Mouse (Mus musculus) liver, embryonic 14.5 days (tissue): ENCODE measurements at regions not wholly inside any gene's neighbourhood (a gene's known extent, or its start where the extent isn't known, plus 50 kb on each side); places are given as distances from the start of the nearest gene placed in this dataset.

Source experiments
- ATAC-seq: fragments of 200-750 bp; cut with Nextera tagmentation; 2 replicates; pipeline ENCODE4 v1.8.0; 2017; ENCODE audit warnings: moderate number of reproducible peaks, mild to moderate bottlenecking, moderate library complexity; ENCODE audit not compliant: insufficient read depth
- DNase-seq, 3 experiments: peaks; one replicate each; pipeline ENCODE4 v3.0.0-alpha.2; 2012 to 2013; ENCODE audit warnings: low read depth in 3 of 3, low spot score in 3 of 3
- H3K27ac ChIP-seq: fragments of 300-500 bp; sonication (generic); 2 replicates; pipeline ENCODE4 v1.5.1; 2014; ENCODE audit warnings: moderate library complexity, mild to moderate bottlenecking, control low read depth, inconsistent platforms
- H3K27me3 ChIP-seq: fragments of 300-500 bp; sonication (generic); 2 replicates; pipeline ENCODE4 v1.6.1; 2014; ENCODE audit warnings: mild to moderate bottlenecking, low read length, moderate library complexity; ENCODE audit not compliant: control insufficient read depth, insufficient read depth
- H3K36me3 ChIP-seq: fragments of 300-500 bp; sonication (generic); replicated peaks from 2 replicates; pipeline ENCODE4 v1.6.1; 2014; ENCODE audit warnings: low read depth; ENCODE audit not compliant: control insufficient read depth, insufficient read depth
- H3K4me1 ChIP-seq, 2 experiments: fragments of 200-500 bp in 1 of 2; fragments of 300-500 bp in 1 of 2; sonication (generic) in 1 of 2; replicated peaks; 2 replicates each; pipeline ENCODE4 v1.6.1; 2012 to 2014; ENCODE audit warnings: antibody characterized with exemption in 1 of 2, inconsistent platforms in 1 of 2, low read length in 1 of 2; ENCODE audit not compliant: control insufficient read depth in 2 of 2, insufficient read depth in 2 of 2
- H3K4me2 ChIP-seq: fragments of 300-500 bp; sonication (generic); 2 replicates; pipeline ENCODE4 v1.6.1; 2014; ENCODE audit warnings: low read depth, mild to moderate bottlenecking, control low read depth, moderate library complexity
- H3K4me3 ChIP-seq, 2 experiments: fragments of 200-500 bp in 1 of 2; fragments of 300-500 bp in 1 of 2; sonication (generic) in 1 of 2; 2 replicates each; pipeline ENCODE4 v1.5.1; 2012 to 2014; ENCODE audit warnings: low read depth in 2 of 2, low read length in 2 of 2, mild to moderate bottlenecking in 2 of 2, control low read depth in 1 of 2, inconsistent platforms in 1 of 2, moderate library complexity in 1 of 2; ENCODE audit not compliant: insufficient read depth in 1 of 2
- H3K9ac ChIP-seq: fragments of 300-500 bp; sonication (generic); replicated peaks from 2 replicates; pipeline ENCODE4 v1.6.1; 2014; ENCODE audit warnings: mild to moderate bottlenecking, control low read depth, moderate library complexity
- H3K9me3 ChIP-seq: fragments of 300-500 bp; sonication (generic); 2 replicates; pipeline ENCODE4 v1.6.1; 2016; ENCODE audit warnings: low read length, mixed read lengths; ENCODE audit not compliant: control insufficient read depth
- CTCF ChIP-seq: IDR thresholded peaks from 2 replicates; pipeline ENCODE4 v1.5.1; 2016; ENCODE audit warnings: antibody characterized with exemption, low read depth, control low read depth
- EP300 ChIP-seq: IDR thresholded peaks from 2 replicates; pipeline ENCODE4 v1.6.1; 2016; ENCODE audit warnings: antibody characterized with exemption, low read depth
- WGBS: fragments of 180-500 bp; shearing (Covaris S2); extraction: QIAGEN DNeasy Blood & Tissue Kit; methylation state at CpG from one replicate; pipeline ENCODE4 v1.1.7; 2014; ENCODE audit not compliant: insufficient replicate concordance; 5-methylcytosine and 5-hydroxymethylcytosine counted together

GRCm38 (mm10) chr6:12248599-12248998 lies 341.0 kb downstream of the Phf14 start:
- H3K9me3 ChIP-seq, result no peaks in the 10 kb centered on the region
- H3K27ac ChIP-seq, result no peak overlapping the region
- H3K27me3 ChIP-seq, result no peaks in the 10 kb centered on the region
- no peak overlapping the region for H3K4me3 ChIP-seq
- DNase-seq, result no peak
- H3K36me3 ChIP-seq, result no peaks in the 10 kb centered on the region
- H3K9ac ChIP-seq, result no peak overlapping the region
- TF ChIP-seq EP300 (no peak), CTCF (no peak)
- WGBS, result 66% methylated on average over 4 of the region's 4 CpGs
- no peaks in the 10 kb centered on the region for H3K4me1 ChIP-seq
- H3K4me2 ChIP-seq, result no peak overlapping the region
- ATAC-seq, result no peak

GRCm38 (mm10) chr6:12254507-12254906 lies 346.9 kb downstream of the Phf14 start:
- Histone ChIP-seq H3K4me3 (no peak overlapping the region), H3K27ac (no peak overlapping the region), H3K9me3 (no peaks in the 10 kb centered on the region), H3K4me1 (no peaks in the 10 kb centered on the region), H3K9ac (no peak overlapping the region), H3K4me2 (no peak overlapping the region), H3K36me3 (no peaks in the 10 kb centered on the region), H3K27me3 (no peaks in the 10 kb centered on the region)
- TF ChIP-seq EP300, result no peak
- TF ChIP-seq CTCF, result no peak
- ATAC-seq, result no peak
- no peak for DNase-seq
- 79% methylated on average over 3 of the region's 3 CpGs for WGBS

- no peaks in the 10 kb centered on the region for H3K36me3 ChIP-seq
- no peak overlapping the region for H3K4me2 ChIP-seq
- no peaks in the 10 kb centered on the region for H3K4me1 ChIP-seq
- DNase-seq (no peak), ATAC-seq (no peak)
- TF ChIP-seq EP300 (no peak), CTCF (no peak)
- H3K9ac ChIP-seq, result no peak overlapping the region
- no peaks in the 10 kb centered on the region for H3K9me3 ChIP-seq
- no peaks in the 10 kb centered on the region for H3K27me3 ChIP-seq
- no peak overlapping the region for H3K27ac ChIP-seq
- H3K4me3 ChIP-seq, result no peak overlapping the region
- WGBS, result 35% methylated on average over 1 of the region's 1 CpGs
Observed at GRCm38 (mm10) chr6:12255434-12255833, 347.8 kb downstream of the Phf14 start.

- H3K4me2 ChIP-seq, result no peak overlapping the region
- H3K4me3 ChIP-seq, result no peak overlapping the region
- DNase-seq, result no peak
- ATAC-seq, result no peak
- WGBS, result 69% methylated on average over 3 of the region's 3 CpGs
- H3K9ac ChIP-seq, result no peak overlapping the region
- H3K4me1 ChIP-seq, result no peaks in the 10 kb centered on the region
- H3K9me3 ChIP-seq, result no peaks in the 10 kb centered on the region
- TF ChIP-seq EP300 (no peak), CTCF (no peak)
- H3K27me3 ChIP-seq, result no peaks in the 10 kb centered on the region
- H3K27ac ChIP-seq, result no peak overlapping the region
- H3K36me3 ChIP-seq, result no peaks in the 10 kb centered on the region
Observed at GRCm38 (mm10) chr6:12258273-12258672, 350.7 kb downstream of the Phf14 start.

GRCm38 (mm10) chr6:12258940-12259481 lies 351.4 kb downstream of the Phf14 start:
- no peaks in the 10 kb centered on the region for H3K4me1 ChIP-seq
- no peak overlapping the region for H3K4me2 ChIP-seq
- H3K27ac ChIP-seq, result no peak overlapping the region
- no peak overlapping the region for H3K4me3 ChIP-seq
- 63% methylated on average over 7 of the region's 7 CpGs for WGBS
- no peak overlapping the region for H3K9ac ChIP-seq
- DNase-seq (no peak), ATAC-seq (no peak)
- TF ChIP-seq EP300 (no peak), CTCF (no peak)
- no peaks in the 10 kb centered on the region for H3K9me3 ChIP-seq
- no peaks in the 10 kb centered on the region for H3K27me3 ChIP-seq
- no peaks in the 10 kb centered on the region for H3K36me3 ChIP-seq
